Mouse (Mus musculus): ENCODE data around the gene Ptpn20.

The Ptpn20 gene

GRCm38 (mm10) chr14:33673350-33674087, 84.5 kb downstream of the Ptpn20 start:
- peak; percentile 45 for DNase-seq (ENCODE audit: low read depth, low spot score)

DNA sequence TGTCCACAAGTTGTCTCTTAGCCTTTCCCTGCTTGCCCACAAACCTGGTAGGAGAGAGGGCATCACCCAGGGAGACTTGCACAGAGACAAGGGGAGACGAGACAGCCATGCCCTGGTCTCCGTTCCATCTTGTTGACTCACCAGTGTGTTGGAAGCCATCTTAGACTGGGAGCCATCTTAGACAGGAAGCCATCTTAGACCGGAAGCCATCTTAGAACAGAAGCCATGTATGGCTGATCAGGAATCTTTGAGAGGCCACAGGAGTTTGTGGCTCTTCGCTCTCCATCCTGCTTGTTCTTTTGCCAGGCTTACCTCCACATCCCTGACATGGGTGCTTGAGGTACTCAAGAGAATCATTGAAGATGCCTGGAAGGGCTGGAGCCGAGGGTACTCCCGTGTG, 89.0 kb downstream of the Ptpn20 start:
- no peak for DNase-seq (ENCODE audit: low read depth, low spot score)

GRCm38 (mm10) chr14:33678740-33679139, 89.7 kb downstream of the Ptpn20 start:
- no peak for DNase-seq (ENCODE audit: low read depth, low spot score)

DNA sequence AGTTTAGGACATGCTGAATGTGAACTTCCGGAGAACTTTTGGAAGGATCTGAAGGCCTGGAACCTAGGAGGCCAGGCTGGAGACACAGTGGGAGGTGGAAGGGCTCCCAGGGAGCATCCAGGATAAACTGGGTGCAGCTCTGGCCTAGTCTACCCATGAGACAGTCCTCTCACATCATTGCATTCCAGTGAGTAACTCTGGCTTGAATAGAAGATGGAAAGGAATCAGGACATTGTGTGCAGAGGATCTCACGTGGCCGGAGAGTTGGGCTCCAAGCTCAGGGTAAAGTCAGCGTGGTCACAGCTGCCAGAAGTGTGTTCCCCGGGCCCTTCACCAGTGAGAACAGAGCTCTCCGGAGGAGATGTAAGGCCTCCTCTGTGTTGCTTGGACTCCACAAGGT, 91.6 kb downstream of the Ptpn20 start:
- DNase-seq (ENCODE audit: low read depth, low spot score): no peak

- DNase-seq (ENCODE audit: low read depth, low spot score): no peak
These were observed 93.8 kb downstream of the Ptpn20 start for GRCm38 (mm10) chr14:33682768-33683167.

DNA sequence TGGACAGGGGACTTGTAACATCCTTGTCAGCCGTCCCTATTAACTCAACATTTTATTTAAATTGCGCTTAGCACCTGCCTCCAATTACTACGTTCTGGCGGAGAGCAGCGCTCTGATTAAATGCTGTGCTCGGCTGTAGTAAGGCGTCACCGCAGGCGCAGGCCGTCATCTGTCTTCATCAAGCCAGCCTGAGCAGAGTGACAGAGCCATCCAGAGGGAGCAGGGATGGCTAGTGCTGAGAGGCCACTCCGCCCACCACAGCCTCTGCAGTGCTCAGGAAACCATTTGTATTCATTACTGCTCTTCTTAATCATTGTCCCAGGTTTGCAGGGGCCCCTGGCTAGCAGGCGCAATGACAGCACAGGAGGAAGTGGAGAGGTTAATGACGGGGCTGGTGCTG, 94.7 kb downstream of the Ptpn20 start:
- no peak for DNase-seq (ENCODE audit: low read depth, low spot score)

GRCm38 (mm10) chr14:33687444-33688028, 98.5 kb downstream of the Ptpn20 start:
- DNase-seq (ENCODE audit: low read depth, low spot score): no peak

DNA sequence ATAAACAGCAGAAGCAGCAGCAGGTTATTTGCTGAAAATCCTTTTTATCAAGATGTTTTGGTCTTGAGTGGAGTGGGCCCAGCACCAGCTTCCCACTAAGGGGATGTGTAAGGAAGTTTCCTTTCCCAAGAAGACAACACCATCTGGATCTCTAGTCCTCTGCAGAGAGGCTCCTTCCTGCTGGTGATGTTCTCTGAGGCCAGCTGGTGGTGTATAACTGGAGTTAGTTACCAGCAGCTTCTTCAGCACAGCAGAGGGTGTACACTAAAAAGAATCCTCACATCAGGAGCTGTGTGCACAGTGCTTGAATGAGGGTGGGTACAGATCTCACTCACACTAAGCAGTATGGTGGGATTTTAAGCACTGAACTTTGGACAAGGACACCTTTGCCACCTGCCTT, 100.0 kb downstream of the Ptpn20 start:
- no peak for DNase-seq (ENCODE audit: low read depth, low spot score)

Measured in A20 (cell line).